Mouse (Mus musculus): ENCODE results near the gene Dlst.

- no peak for TF ChIP-seq CTCF (IDR thresholded peaks at IDR 0.05; ENCODE audit: insufficient read depth, low read length)
- TF ChIP-seq POLR2A (IDR thresholded peaks at IDR 0.05; ENCODE audit: borderline replicate concordance, extremely low read depth, low read depth, low read length): no peak
Observed at GRCm38 (mm10) chr12:85094010-85094409, 16.6 kb upstream of the Dlst start.
